Mouse (Mus musculus) 416B (cell line): ENCODE measurements around the gene Wbp1.

Experiments
- DNase-seq: peaks from one replicate; pipeline ENCODE4 v3.0.0; 2011; ENCODE audit warnings: low read depth

The Wbp1 gene

DNA sequence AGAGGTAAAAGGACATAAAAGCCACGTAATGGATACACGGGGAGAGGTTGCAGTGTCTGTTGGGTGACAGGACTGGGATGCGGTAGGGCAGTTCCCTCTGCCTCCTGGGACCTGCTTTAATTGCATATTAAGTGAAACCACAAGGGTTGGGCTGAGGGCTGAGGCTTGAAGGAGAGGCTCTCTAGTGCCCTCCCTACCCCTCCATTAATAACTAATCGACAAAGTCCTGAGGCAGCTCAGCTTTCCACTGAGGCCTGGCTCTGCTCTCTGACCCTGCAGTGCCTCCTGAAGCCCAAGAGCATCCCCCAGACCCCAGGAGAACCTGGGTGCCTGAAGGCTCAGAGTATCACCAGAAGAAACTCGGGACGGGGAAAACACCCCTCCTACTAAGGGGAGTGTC, 36.9 kb downstream of the Wbp1 start:
- DNase-seq, result no peak

DNA sequence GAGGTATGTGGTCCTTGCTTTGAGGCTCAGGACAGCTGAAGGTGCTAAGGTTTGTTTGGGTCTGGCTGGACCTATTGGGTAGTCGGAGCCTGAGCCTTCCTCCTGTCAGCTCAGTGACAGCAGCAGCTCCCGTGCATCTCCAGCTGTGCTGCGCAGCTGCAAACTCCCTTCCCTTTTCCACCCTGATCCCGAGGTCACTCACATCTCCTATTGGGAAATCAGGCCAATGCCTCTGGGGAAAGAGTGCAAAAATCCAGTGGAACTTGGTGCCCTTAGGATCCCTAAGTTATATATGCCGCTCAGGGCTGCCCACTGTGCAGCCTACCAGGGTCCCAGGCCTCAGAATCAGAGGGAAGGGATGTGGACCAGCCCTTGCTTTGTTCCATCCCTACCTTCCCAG, 37.9 kb downstream of the Wbp1 start:
- no peak for DNase-seq

DNA sequence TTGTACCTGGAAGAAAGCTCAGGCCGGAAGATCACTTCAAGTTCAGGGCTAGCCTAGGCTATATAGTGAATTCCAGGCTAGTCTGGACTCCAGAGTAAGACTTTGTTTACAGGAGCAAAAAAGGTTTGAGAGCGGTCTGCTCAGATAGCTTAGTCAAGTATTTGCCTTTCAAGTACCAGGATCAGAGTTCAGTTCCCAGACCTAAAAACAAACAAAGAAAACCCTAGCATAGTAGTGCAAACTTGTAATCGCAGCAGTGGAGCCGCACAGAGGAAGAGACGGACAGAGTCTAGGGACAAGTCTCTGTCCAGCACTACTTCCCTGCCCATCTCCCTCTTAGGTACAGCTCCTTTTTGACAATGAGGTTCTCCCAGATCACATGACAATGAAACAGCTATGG, 41.1 kb downstream of the Wbp1 start:
- no peak for DNase-seq

DNA sequence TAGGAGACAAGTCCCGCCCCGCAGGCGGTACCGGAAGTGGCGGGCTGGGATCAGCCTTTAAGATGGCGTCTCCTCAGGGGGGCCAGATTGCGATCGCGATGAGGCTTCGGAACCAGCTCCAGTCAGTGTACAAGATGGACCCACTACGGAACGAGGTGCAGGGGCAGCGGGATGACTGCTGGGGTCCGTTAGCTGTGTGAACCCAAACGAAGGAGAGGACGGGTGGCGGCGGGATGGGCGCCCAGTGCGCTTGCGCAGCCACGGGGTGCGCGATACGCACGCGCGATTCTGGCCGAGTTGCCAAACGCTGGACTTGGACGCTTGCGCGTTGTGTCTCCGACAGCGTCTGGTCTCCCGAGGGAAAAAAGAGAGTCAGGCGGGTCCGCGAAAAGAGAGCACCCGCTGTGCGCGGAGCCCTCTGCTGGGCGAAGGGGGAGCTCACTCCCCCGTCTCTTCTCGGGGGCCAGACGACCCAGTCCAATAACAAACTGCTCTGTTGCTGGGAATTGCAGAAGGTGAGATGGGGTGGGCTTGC, 43.0 kb downstream of the Wbp1 start:
- DNase-seq, result peak; percentile 97

DNA sequence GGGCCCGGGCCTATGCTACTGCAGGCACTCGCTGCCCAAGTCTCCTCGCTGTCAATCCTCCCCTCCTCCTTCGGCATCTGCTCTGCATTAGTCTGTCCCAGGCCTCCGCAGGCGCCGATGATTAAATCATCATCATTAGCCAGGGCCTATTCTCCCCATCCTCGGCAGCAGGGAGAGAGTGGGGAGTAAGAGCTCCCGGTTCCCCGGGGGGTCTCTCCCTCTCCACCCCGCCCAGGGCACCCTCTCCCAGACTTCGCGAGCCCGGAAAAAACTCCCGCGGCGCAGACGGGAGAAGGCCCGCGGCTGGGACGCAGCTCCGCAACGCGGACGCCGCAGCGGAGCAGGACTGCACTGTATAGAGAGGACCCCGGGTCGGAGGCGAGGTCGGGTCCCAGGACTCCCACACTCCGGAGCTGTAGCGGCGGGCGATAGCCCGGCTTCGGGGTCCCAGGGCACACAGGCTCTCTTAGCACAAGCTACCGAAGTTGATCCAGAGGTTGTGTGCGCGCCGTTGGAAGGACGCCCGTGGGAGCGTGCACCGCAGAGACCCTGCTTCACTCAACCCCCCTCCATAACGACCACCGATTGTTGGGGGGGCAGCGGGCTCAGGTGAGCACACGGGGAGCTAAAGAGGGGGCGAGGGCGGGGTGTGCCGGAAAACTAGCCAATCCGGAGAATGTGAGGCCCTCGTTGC, 43.6 kb downstream of the Wbp1 start, which contains the start of gene Pcgf1:
TSS of gene Pcgf1 (plus strand) at position 240 of the 694 bp plus-strand sequence.
- DNase-seq, result peak; percentile 31

DNA sequence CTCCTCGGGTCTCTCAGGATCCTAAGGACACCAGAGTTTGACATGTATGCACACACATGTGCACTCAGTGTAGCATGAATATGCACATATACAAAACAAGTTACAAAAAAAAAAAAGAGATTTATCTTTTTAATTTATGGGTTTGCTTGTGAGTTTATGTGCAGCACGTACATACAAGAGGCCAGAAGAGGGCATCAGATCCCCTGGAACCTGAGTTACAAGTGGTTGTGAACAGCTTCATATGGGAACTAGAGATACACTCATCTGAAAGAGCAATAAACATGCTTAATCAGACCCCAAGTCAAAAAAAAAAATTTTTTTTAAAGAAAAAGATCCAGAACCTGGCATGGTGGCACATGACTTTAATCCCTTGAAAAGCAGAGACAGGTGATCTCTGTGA, 46.4 kb downstream of the Wbp1 start:
- DNase-seq, result peak; percentile 72

DNA sequence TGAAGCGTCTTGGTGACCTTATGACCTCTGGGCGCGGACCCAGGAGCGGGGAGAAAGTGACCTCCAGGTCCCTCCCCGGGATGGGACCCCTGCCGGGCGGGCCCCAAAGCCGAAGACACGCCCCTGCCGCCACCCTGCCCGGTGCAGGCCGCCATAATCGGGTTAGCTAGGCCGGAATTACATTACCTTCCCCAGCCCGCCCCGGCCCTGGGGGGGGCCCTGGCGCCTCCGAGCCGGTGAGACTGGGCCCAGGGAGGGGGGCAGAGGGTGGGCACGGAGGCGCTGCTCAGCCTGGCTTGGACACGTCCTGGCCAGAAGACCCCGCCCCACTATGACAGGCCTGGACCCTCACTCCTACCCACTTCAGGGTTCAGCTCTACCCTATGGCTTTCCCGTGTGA, 50.1 kb downstream of the Wbp1 start:
- no peak for DNase-seq

DNA sequence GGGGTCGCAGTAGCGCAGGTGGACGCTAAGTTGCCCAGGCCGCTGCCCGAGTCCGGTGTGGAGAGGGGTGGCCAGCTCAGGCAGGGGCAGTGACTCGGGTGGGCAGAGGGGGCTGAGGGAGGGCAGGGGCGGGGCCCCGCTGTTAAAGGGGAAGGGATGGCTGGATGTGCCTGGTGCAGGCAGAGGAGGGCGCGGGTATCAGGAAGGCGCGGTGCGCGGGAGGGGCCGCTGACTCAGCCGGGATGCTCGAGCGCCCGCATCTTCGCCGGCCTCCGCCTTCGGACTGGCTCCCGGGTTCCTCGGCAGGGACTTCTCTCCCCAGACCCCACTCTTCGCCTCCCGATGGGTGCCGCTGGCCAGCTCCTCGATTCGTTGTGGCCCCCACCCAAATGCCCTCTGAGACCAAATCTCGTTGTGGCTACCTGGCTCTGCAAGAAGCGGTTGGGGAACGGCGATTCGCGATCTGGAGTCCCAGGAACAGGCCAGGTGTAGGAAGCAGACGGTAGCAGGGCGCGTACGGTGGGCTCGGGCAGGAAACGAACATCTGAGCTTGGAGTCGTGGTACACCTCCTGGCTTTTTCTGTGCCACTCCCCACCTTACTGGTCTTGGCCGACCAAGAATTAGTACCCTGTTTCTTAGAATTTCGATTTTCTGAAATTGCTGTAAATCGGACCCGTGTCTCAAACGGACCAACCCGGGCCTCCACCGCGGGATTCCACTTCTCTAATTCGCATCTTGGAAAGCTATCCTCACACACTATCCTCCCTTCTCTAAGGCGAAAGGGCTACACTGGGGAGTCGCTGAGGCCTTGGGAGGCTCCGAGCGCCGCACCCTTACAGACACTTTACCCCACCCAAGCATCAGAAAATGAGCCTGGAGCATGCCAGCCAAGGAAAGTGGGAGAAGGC, 50.8 kb downstream of the Wbp1 start:
- DNase-seq, result no peak

DNA sequence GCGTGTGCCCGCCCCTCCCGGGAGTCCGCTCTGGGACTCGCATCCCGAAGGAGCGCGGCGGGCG, 51.3 kb downstream of the Wbp1 start, which contains the start of gene Tlx2:
TSS of gene Tlx2 (minus strand) at position 47 of the 64 bp plus-strand sequence.
- DNase-seq, result no peak

DNA sequence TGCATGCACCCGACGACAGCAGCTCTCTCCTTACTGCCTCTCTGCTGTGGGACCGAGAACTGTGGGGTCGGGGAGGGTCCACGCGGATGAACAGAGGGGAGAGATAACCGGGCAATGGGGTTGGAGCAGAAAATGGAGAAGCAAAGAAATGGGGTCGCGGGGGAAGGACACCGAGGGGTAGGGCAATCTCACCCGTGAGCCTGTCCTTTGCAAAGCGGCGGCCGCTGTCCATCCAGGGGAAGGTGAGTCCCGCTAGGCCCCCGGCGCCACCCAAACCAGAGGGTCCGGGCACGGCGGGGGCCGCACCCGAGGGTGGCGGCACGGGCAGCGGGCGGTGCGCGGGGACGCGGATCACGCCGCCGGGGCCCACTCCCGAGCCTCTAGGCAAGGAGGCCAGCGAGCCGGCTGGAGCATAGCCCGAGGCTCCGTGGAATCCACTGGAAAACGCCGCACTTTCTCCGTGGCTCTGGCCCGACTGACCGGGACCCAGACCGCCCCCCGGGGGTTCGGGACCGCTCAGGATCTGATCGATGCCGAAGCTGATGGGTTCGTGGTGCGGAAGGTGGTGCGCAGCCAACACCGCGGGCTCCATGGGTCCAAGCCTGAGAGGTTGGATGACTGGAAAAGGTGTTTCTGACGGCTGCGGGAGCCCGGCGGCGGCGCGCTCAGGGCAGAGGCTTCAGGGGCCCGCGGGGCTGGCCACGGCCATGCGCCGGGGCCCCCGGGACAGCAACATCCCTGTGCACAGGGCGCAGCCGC, 51.7 kb downstream of the Wbp1 start:
- no peak for DNase-seq
